Mouse (Mus musculus): ENCODE results near the gene Aldh4a1.

DNA sequence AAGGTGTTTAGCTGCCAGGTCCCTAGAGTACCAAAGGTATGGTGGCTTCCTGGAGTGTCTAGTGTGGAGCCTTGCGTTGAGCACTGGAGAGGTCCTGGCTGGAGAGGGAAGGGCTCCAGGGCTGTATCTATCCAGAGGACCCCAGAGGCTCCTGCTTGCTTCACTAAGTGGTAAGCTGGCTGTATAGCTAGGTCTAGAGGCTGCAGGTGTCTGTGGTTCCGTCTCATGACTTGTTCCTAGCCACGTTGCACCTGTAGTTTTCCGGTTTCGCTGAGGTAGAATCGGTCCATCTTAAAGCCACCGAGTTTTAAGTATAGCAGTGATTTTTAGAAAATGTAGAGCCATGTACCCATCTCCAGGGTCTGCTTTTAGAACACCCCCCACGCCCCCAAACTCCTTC is 44.3 kb upstream of the Aldh4a1 start:
- TF ChIP-seq CTCF (IDR thresholded peaks at IDR 0.05; ENCODE audit: control insufficient read depth, insufficient read depth, insufficient read length), result no peak
- no peak for TF ChIP-seq CEBPB (IDR thresholded peaks at IDR 0.05; ENCODE audit: low read depth)
- no peak for TF ChIP-seq MYOD1 (IDR thresholded peaks at IDR 0.05; ENCODE audit: control insufficient read depth, insufficient read length, low read depth)
- TF ChIP-seq USF1 (IDR thresholded peaks at IDR 0.05; ENCODE audit: low read depth), result no peak

Data from C2C12 (cell line).